ENCODE assay signal across 8 mouse cellular contexts in the genomic region with DNA sequence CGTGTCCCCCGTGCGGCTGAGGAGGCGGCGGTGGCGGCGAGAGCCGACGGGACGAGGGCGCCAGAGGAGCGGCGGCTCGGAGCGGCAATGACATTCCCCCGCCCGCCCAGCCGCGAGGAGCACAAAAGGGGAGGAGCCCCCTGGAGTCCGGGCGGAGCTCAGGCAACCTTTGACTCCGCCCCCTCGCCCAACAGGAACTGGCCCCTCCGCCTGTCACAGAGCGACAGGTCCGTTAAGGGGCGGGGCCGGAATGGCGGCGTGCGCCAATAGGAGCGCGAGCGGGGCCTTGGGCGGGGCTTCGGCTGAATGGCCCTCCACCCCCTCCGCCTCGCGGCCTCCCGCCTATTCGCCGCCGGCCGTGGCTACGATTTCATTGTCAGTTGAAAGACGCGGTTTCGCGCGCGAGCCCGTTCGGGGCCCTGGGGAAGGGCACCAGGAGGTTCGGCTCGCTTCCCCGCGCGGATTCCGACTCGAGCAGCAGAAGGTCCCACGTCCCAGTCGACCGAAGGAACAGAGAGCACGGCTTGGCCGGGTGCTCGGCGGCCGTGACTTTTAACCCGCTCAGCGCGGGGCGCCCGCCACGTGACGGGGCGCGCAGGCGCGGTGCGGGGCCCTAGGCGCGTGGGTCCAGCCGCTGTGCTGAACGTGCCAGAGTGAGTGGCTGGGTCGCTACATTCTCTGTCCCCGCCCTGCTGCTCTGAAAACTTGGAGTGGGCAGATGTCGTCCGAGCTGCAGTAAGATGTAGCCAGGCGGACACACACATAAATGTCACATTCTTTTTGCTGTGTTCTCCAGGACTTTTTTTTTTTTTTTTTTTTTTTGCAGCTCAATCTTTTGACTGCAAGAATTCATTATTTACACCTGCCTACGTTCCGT. TPM values are rescaled to one million over a fixed set of nuclear protein-coding genes. Genes with fewer than 3 reads are reported as not detected.
DNase-seq lines count a peak whose midpoint lies in the region; ATAC-seq and TF ChIP-seq lines count a peak whose summit lies in the region.

A gene (minus strand): TSS at position 76 of the 877 bp plus-strand sequence.

- H3K9me3 ChIP-seq in heart, embryonic 12.5 days (replicated peaks) = no peaks in the 10 kb centered on the region
- H3K9me3 ChIP-seq in kidney, postnatal 0 days (replicated peaks; ENCODE audit: low read length) = no peaks in the 10 kb centered on the region
- no peaks in the 10 kb centered on the region; the same call in 1 of the 2 replicates for H3K9me3 ChIP-seq in liver, embryonic 11.5 days (ENCODE audit: control insufficient read depth, low read length)
- no peaks in the 10 kb centered on the region for H3K9me3 ChIP-seq in stomach, embryonic 14.5 days (ENCODE audit: control insufficient read depth, low read depth, low read length)

- peak; percentile 87 for ATAC-seq in erythroid progenitor cell, adult 5-6 weeks (replicated peaks; ENCODE audit: low FRiP score, poor library complexity, severe bottlenecking)
- ATAC-seq in heart, embryonic 12.5 days (ENCODE audit: insufficient number of reproducible peaks, low FRiP score) = peak; percentile 96
- peak; percentile 95 for ATAC-seq in kidney, postnatal 0 days (replicated peaks; ENCODE audit: low FRiP score, low read depth)
- peak; percentile 88 for ATAC-seq in liver, embryonic 11.5 days (replicated peaks; ENCODE audit: low FRiP score)
- ATAC-seq in stomach, embryonic 14.5 days (ENCODE audit: insufficient number of reproducible peaks, insufficient read depth, low FRiP score, low read depth) = peak; percentile 94

- peak within 1 kb of the TSS; percentile 68 for H3K4me2 ChIP-seq in heart, embryonic 12.5 days
- peak within 1 kb of the TSS; percentile 80 for H3K4me2 ChIP-seq in kidney, postnatal 0 days (ENCODE audit: low read length)
- H3K4me2 ChIP-seq in liver, embryonic 11.5 days = peak within 1 kb of the TSS; percentile 85
- H3K4me2 ChIP-seq in stomach, embryonic 14.5 days (replicated peaks; ENCODE audit: low read depth, low read length) = peak within 1 kb of the TSS; percentile 78

- no peaks in the 10 kb centered on the region for H3K36me3 ChIP-seq in heart, embryonic 12.5 days
- H3K36me3 ChIP-seq in kidney, postnatal 0 days (ENCODE audit: insufficient read depth, low read length) = no peaks in the 10 kb centered on the region
- H3K36me3 ChIP-seq in liver, embryonic 11.5 days (ENCODE audit: control insufficient read depth, insufficient read depth, low read length) = no peaks in the 10 kb centered on the region
- no peaks in the 10 kb centered on the region for H3K36me3 ChIP-seq in stomach, embryonic 14.5 days (ENCODE audit: control insufficient read depth, insufficient read depth, low read length)

- peak within 1 kb of the TSS; percentile 99 for H3K4me3 ChIP-seq in heart, embryonic 12.5 days
- peak within 1 kb of the TSS; percentile 98 for H3K4me3 ChIP-seq in kidney, postnatal 0 days (replicated peaks; ENCODE audit: low read depth, low read length)
- H3K4me3 ChIP-seq in liver, embryonic 11.5 days (ENCODE audit: low read depth, low read length) = peak within 1 kb of the TSS; percentile 97
- peak within 1 kb of the TSS; percentile 66 for H3K4me3 ChIP-seq in stomach, embryonic 14.5 days (ENCODE audit: low read depth, low read length)

- peak; percentile 61 for TF ChIP-seq CTCF in kidney, postnatal 0 days (IDR thresholded peaks at IDR 0.05; ENCODE audit: low read depth)

- no peaks in the 10 kb centered on the region for H3K27me3 ChIP-seq in heart, embryonic 12.5 days (replicated peaks)
- no peaks in the 10 kb centered on the region for H3K27me3 ChIP-seq in kidney, postnatal 0 days (ENCODE audit: insufficient read depth, low read length)
- no peaks in the 10 kb centered on the region for H3K27me3 ChIP-seq in liver, embryonic 11.5 days (replicated peaks; ENCODE audit: control insufficient read depth, insufficient read depth, low read length)
- no peaks in the 10 kb centered on the region for H3K27me3 ChIP-seq in stomach, embryonic 14.5 days (ENCODE audit: control insufficient read depth, insufficient read depth, low read length)

- under 1% methylated on average over 91 of the region's 91 CpGs for WGBS in heart, embryonic 12.5 days
- under 1% methylated on average over 82 of the region's 91 CpGs for WGBS in kidney, postnatal 0 days
- under 1% methylated on average over 81 of the region's 91 CpGs for WGBS in liver, embryonic 11.5 days
- WGBS in stomach, embryonic 14.5 days = under 1% methylated on average over 91 of the region's 91 CpGs

- H3K9ac ChIP-seq in heart, embryonic 12.5 days = peak within 1 kb of the TSS; percentile 100
- peak within 1 kb of the TSS; percentile 96 for H3K9ac ChIP-seq in kidney, postnatal 0 days (ENCODE audit: low read depth, low read length)
- peak within 1 kb of the TSS; percentile 99 for H3K9ac ChIP-seq in liver, embryonic 11.5 days (ENCODE audit: low read depth, low read length)
- peak within 1 kb of the TSS; percentile 93 for H3K9ac ChIP-seq in stomach, embryonic 14.5 days (replicated peaks; ENCODE audit: low read depth, low read length)

- DNase-seq in CD4-positive helper T cell, adult 2 months (ENCODE audit: low read depth, low spot score) = peak; percentile 99
- peak; percentile 98 for DNase-seq in brain, embryonic 18.5 days (ENCODE audit: low read depth, low spot score)
- DNase-seq in kidney, postnatal 0 days (ENCODE audit: low spot score) = peak; percentile 100
- DNase-seq in liver, embryonic 11.5 days (ENCODE audit: low spot score) = peak; percentile 99
- DNase-seq in naive thymus-derived CD4-positive, alpha-beta T cell, adult 2 months (ENCODE audit: low read depth) = peak; percentile 99

- peaks cover 23% of the 10 kb centered on the region for H3K4me1 ChIP-seq in heart, embryonic 12.5 days (replicated peaks)
- 0 out of 2 replicates have a peak, but pooled peaks cover 18% of the 10 kb centered on the region for H3K4me1 ChIP-seq in kidney, postnatal 0 days (replicated peaks; ENCODE audit: insufficient read depth, low read length)
- peaks cover 23% of the 10 kb centered on the region for H3K4me1 ChIP-seq in liver, embryonic 11.5 days (replicated peaks; ENCODE audit: control insufficient read depth, insufficient read depth, low read length)
- H3K4me1 ChIP-seq in stomach, embryonic 14.5 days (ENCODE audit: control insufficient read depth, insufficient read depth, low read length) = peaks cover 19% of the 10 kb centered on the region

- peak within 1 kb of the TSS; percentile 99 for H3K27ac ChIP-seq in heart, embryonic 12.5 days (ENCODE audit: poor library complexity, severe bottlenecking)
- peak within 1 kb of the TSS; percentile 96 for H3K27ac ChIP-seq in kidney, postnatal 0 days
- peak within 1 kb of the TSS; percentile 96 for H3K27ac ChIP-seq in liver, embryonic 11.5 days (ENCODE audit: low read depth, low read length)
- H3K27ac ChIP-seq in stomach, embryonic 14.5 days (ENCODE audit: low read length) = peak within 1 kb of the TSS; percentile 97

RNA-seq across cellular contexts. Expression of the gene that starts here (rescaled TPM):
- 52.6 and 60.8 TPM in 2 replicates for total RNA-seq in erythroid progenitor cell, adult 5-6 weeks (2015; ENCODE audit: low replicate concordance)
- total RNA-seq in erythroid progenitor cell, adult 5-6 weeks (2017; ENCODE audit: low replicate concordance) = 46.4 and 54.3 TPM in 2 replicates
- 121 and 122 TPM in 2 replicates for polyA plus RNA-seq in heart, embryonic 12.5 days (2016; fragmentation: Nextera tagmentation; extraction: Ambion mirVana)
- polyA plus RNA-seq in kidney, postnatal 0 days (2015; fragmentation: Nextera tagmentation; extraction: Ambion mirVana) = 72.0 and 75.4 TPM in 2 replicates
- polyA plus RNA-seq in liver, embryonic 11.5 days (2014; fragmentation: Nextera tagmentation; extraction: Ambion mirVana) = 113 and 130 TPM in 2 replicates
- polyA plus RNA-seq in stomach, embryonic 14.5 days (2014; fragmentation: Nextera tagmentation; extraction: Ambion mirVana) = 94.0 and 111 TPM in 2 replicates

Comparison
In these comparisons a context has a peak if more than half of its experiments do, and no peak if none do; other contexts are left out.
1. Peak in every context shown above with its lines: DNase-seq, ATAC-seq, H3K4me3 ChIP-seq and H3K27ac ChIP-seq.